Mouse (Mus musculus): ENCODE measurements around the gene Taar7b.

DNA sequence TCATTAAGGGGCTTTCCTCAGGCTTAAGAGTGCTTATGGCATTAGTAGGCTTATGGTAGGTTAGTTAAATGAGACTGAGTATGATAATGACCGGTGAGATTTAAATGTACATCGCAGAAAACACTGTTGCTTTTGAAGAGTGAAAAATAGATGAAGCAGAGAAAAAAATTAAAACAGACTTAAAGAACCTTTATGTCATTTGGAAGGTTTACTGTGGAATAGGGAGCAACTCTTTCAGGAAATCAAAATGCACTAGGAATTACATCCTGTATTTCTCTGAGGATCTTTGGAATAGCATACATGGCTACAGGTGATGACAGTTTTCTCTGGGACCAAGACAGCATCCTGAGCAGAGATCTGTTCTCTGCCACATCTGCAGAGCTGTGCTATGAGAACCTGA lies 37.6 kb downstream of the Taar7b start, which contains the start of gene Taar7e:
- no peak for TF ChIP-seq CTCF (IDR thresholded peaks at IDR 0.05; ENCODE audit: low read depth, low read length)
- TF ChIP-seq POLR2A (IDR thresholded peaks at IDR 0.05; ENCODE audit: insufficient read depth, low read length) = no peak
- TF ChIP-seq EP300 (IDR thresholded peaks at IDR 0.05; ENCODE audit: insufficient read depth, low read depth, low read length) = no peak
